Mouse (Mus musculus): ENCODE results near the gene Zcchc7. TPM values are rescaled to one million over a fixed set of nuclear protein-coding genes. Genes with fewer than 3 reads are reported as not detected.

Gene Zcchc7
- polyA plus RNA-seq, 1 experiment from 2014 or later, result 33.9 TPM

- WGBS, result 83% methylated on average over 1 of the region's 1 CpGs
- no peak for ATAC-seq
Measured at GRCm38 (mm10) chr4:44781494-44781893, 25.8 kb downstream of the Zcchc7 start.

GRCm38 (mm10) chr4:44783566-44784292 is 28.1 kb downstream of the Zcchc7 start:
- no peak overlapping the region for H3K27ac ChIP-seq (ENCODE audit: low read length)
- H3K4me3 ChIP-seq (ENCODE audit: low read length), result no peak overlapping the region
- no peaks in the 10 kb centered on the region for H3K27me3 ChIP-seq (replicated peaks; ENCODE audit: control insufficient read depth, insufficient read depth, low read length)
- no peak for ATAC-seq
- H3K4me1 ChIP-seq (ENCODE audit: control insufficient read depth, insufficient read depth, low read length), result no peaks in the 10 kb centered on the region
- H3K9me3 ChIP-seq (ENCODE audit: control insufficient read depth, low read length), result no peaks in the 10 kb centered on the region
- H3K36me3 ChIP-seq (ENCODE audit: control insufficient read depth, insufficient read depth, low read length), result no peaks in the 10 kb centered on the region
- no peak overlapping the region for H3K9ac ChIP-seq (ENCODE audit: low read depth, low read length)
- 56% methylated on average over 6 of the region's 6 CpGs for whole genome bisulfite sequencing
- H3K4me2 ChIP-seq (ENCODE audit: low read depth, low read length), result no peak overlapping the region

More at GRCm38 (mm10) chr4:44781494-44781893, 25.8 kb downstream of the Zcchc7 start:
- no peak overlapping the region for H3K4me3 ChIP-seq (ENCODE audit: low read length)
- H3K4me1 ChIP-seq (ENCODE audit: control insufficient read depth, insufficient read depth, low read length), result no peaks in the 10 kb centered on the region
- no peaks in the 10 kb centered on the region for H3K36me3 ChIP-seq (ENCODE audit: control insufficient read depth, insufficient read depth, low read length)
- no peak overlapping the region for H3K4me2 ChIP-seq (ENCODE audit: low read depth, low read length)
- H3K27me3 ChIP-seq (replicated peaks; ENCODE audit: control insufficient read depth, insufficient read depth, low read length), result no peaks in the 10 kb centered on the region
- no peak overlapping the region for H3K27ac ChIP-seq (ENCODE audit: low read length)
- H3K9ac ChIP-seq (ENCODE audit: low read depth, low read length), result no peak overlapping the region
- H3K9me3 ChIP-seq (ENCODE audit: control insufficient read depth, low read length), result no peaks in the 10 kb centered on the region

GRCm38 (mm10) chr4:44812855-44813254 is 57.2 kb downstream of the Zcchc7 start:
- 66% methylated on average over 1 of the region's 1 CpGs for WGBS
- Histone ChIP-seq H3K4me1 (ENCODE audit: control insufficient read depth, insufficient read depth, low read length) (peaks cover 3% of the 10 kb centered on the region; the same call in 1 of the 2 replicates), H3K4me3 (ENCODE audit: low read length) (no peak overlapping the region), H3K36me3 (ENCODE audit: control insufficient read depth, insufficient read depth, low read length) (no peaks in the 10 kb centered on the region), H3K27me3 (replicated peaks; ENCODE audit: control insufficient read depth, insufficient read depth, low read length) (no peaks in the 10 kb centered on the region), H3K9me3 (ENCODE audit: control insufficient read depth, low read length) (no peaks in the 10 kb centered on the region), H3K4me2 (ENCODE audit: low read depth, low read length) (no peak overlapping the region), H3K9ac (ENCODE audit: low read depth, low read length) (no peak overlapping the region), H3K27ac (ENCODE audit: low read length) (no peak overlapping the region)
- no peak for ATAC-seq

GRCm38 (mm10) chr4:44813770-44814169 is 58.1 kb downstream of the Zcchc7 start:
- H3K27me3 ChIP-seq (replicated peaks; ENCODE audit: control insufficient read depth, insufficient read depth, low read length), result no peaks in the 10 kb centered on the region
- no peak overlapping the region for H3K9ac ChIP-seq (ENCODE audit: low read depth, low read length)
- H3K4me1 ChIP-seq (ENCODE audit: control insufficient read depth, insufficient read depth, low read length), result peaks cover 3% of the 10 kb centered on the region; the same call in 1 of the 2 replicates
- WGBS, result 32% methylated on average over 4 of the region's 4 CpGs
- no peaks in the 10 kb centered on the region for H3K9me3 ChIP-seq (ENCODE audit: control insufficient read depth, low read length)
- no peak overlapping the region for H3K4me2 ChIP-seq (ENCODE audit: low read depth, low read length)
- no peak overlapping the region for H3K27ac ChIP-seq (ENCODE audit: low read length)
- no peak for ATAC-seq
- H3K36me3 ChIP-seq (ENCODE audit: control insufficient read depth, insufficient read depth, low read length), result no peaks in the 10 kb centered on the region
- H3K4me3 ChIP-seq (ENCODE audit: low read length), result no peak overlapping the region

- Histone ChIP-seq H3K36me3 (ENCODE audit: control insufficient read depth, insufficient read depth, low read length) (no peaks in the 10 kb centered on the region), H3K4me1 (ENCODE audit: control insufficient read depth, insufficient read depth, low read length) (peaks cover 3% of the 10 kb centered on the region; the same call in 1 of the 2 replicates), H3K4me2 (ENCODE audit: low read depth, low read length) (no peak overlapping the region), H3K9ac (ENCODE audit: low read depth, low read length) (no peak overlapping the region), H3K9me3 (ENCODE audit: control insufficient read depth, low read length) (no peaks in the 10 kb centered on the region), H3K27ac (ENCODE audit: low read length) (no peak overlapping the region), H3K4me3 (ENCODE audit: low read length) (no peak overlapping the region), H3K27me3 (replicated peaks; ENCODE audit: control insufficient read depth, insufficient read depth, low read length) (no peaks in the 10 kb centered on the region)
- WGBS, result 63% methylated on average over 7 of the region's 7 CpGs
- ATAC-seq, result no peak
Measured at GRCm38 (mm10) chr4:44816584-44816983, 60.9 kb downstream of the Zcchc7 start.

GRCm38 (mm10) chr4:44830609-44831008 is 74.9 kb downstream of the Zcchc7 start:
- Histone ChIP-seq H3K9me3 (ENCODE audit: control insufficient read depth, low read length) (no peaks in the 10 kb centered on the region), H3K27me3 (replicated peaks; ENCODE audit: control insufficient read depth, insufficient read depth, low read length) (no peaks in the 10 kb centered on the region), H3K4me1 (ENCODE audit: control insufficient read depth, insufficient read depth, low read length) (no peaks in the 10 kb centered on the region), H3K4me3 (ENCODE audit: low read length) (no peak overlapping the region), H3K36me3 (ENCODE audit: control insufficient read depth, insufficient read depth, low read length) (no peaks in the 10 kb centered on the region), H3K27ac (ENCODE audit: low read length) (no peak overlapping the region), H3K4me2 (ENCODE audit: low read depth, low read length) (no peak overlapping the region), H3K9ac (ENCODE audit: low read depth, low read length) (no peak overlapping the region)
- 69% methylated on average over 3 of the region's 3 CpGs for WGBS
- no peak for ATAC-seq

GRCm38 (mm10) chr4:44851835-44852251 is 96.2 kb downstream of the Zcchc7 start:
- no peak overlapping the region for H3K4me3 ChIP-seq (ENCODE audit: low read length)
- H3K4me2 ChIP-seq (ENCODE audit: low read depth, low read length), result no peak overlapping the region
- H3K9ac ChIP-seq (ENCODE audit: low read depth, low read length), result no peak overlapping the region
- no peaks in the 10 kb centered on the region for H3K4me1 ChIP-seq (ENCODE audit: control insufficient read depth, insufficient read depth, low read length)
- no peaks in the 10 kb centered on the region for H3K27me3 ChIP-seq (replicated peaks; ENCODE audit: control insufficient read depth, insufficient read depth, low read length)
- no peak overlapping the region for H3K27ac ChIP-seq (ENCODE audit: low read length)
- no peaks in the 10 kb centered on the region for H3K36me3 ChIP-seq (ENCODE audit: control insufficient read depth, insufficient read depth, low read length)
- 55% methylated on average over 6 of the region's 6 CpGs for WGBS
- no peak for ATAC-seq
- no peaks in the 10 kb centered on the region for H3K9me3 ChIP-seq (ENCODE audit: control insufficient read depth, low read length)

- Histone ChIP-seq H3K4me1 (ENCODE audit: control insufficient read depth, insufficient read depth, low read length) (no peaks in the 10 kb centered on the region), H3K36me3 (ENCODE audit: control insufficient read depth, insufficient read depth, low read length) (no peaks in the 10 kb centered on the region), H3K27me3 (replicated peaks; ENCODE audit: control insufficient read depth, insufficient read depth, low read length) (no peaks in the 10 kb centered on the region), H3K4me2 (ENCODE audit: low read depth, low read length) (no peak overlapping the region), H3K27ac (ENCODE audit: low read length) (no peak overlapping the region), H3K9me3 (ENCODE audit: control insufficient read depth, low read length) (no peaks in the 10 kb centered on the region), H3K9ac (ENCODE audit: low read depth, low read length) (no peak overlapping the region), H3K4me3 (ENCODE audit: low read length) (no peak overlapping the region)
- no peak for ATAC-seq
Measured at GRCm38 (mm10) chr4:44871591-44871990, 115.9 kb downstream of the Zcchc7 start.

- ATAC-seq, result no peak
- H3K4me3 ChIP-seq (ENCODE audit: low read length), result no peak overlapping the region
- no peaks in the 10 kb centered on the region for H3K27me3 ChIP-seq (replicated peaks; ENCODE audit: control insufficient read depth, insufficient read depth, low read length)
- no peaks in the 10 kb centered on the region for H3K36me3 ChIP-seq (ENCODE audit: control insufficient read depth, insufficient read depth, low read length)
- H3K9ac ChIP-seq (ENCODE audit: low read depth, low read length), result no peak overlapping the region
- H3K27ac ChIP-seq (ENCODE audit: low read length), result no peak overlapping the region
- H3K4me1 ChIP-seq (ENCODE audit: control insufficient read depth, insufficient read depth, low read length), result no peaks in the 10 kb centered on the region
- H3K4me2 ChIP-seq (ENCODE audit: low read depth, low read length), result no peak overlapping the region
- no peaks in the 10 kb centered on the region for H3K9me3 ChIP-seq (ENCODE audit: control insufficient read depth, low read length)
- 95% methylated on average over 1 of the region's 1 CpGs for WGBS
Measured at GRCm38 (mm10) chr4:44872048-44872447, 116.4 kb downstream of the Zcchc7 start.
